Mouse (Mus musculus) hindbrain, embryonic 16.5 days (tissue): ENCODE measurements around the gene 2810459M11Rik. TPM values are rescaled to one million over a fixed set of nuclear protein-coding genes. Genes with fewer than 3 reads are reported as not detected.

ENCODE experiments used
- ATAC-seq: fragments of 200-750 bp; cut with Nextera tagmentation; 2 replicates; pipeline ENCODE4 v1.8.0; 2017; ENCODE audit warnings: moderate TSS enrichment, moderate library complexity
- H3K27ac ChIP-seq: fragments of 300-500 bp; sonication (generic); 2 replicates; pipeline ENCODE4 v1.5.1; 2014; ENCODE audit warnings: low read depth, mild to moderate bottlenecking, control low read depth, low read length, moderate library complexity
- H3K27me3 ChIP-seq: fragments of 300-500 bp; sonication (generic); replicated peaks from 2 replicates; pipeline ENCODE4 v1.6.1; 2014; ENCODE audit warnings: low read length; ENCODE audit not compliant: control insufficient read depth, insufficient read depth
- H3K36me3 ChIP-seq: fragments of 300-500 bp; sonication (generic); 2 replicates; pipeline ENCODE4 v1.6.1; 2014; ENCODE audit warnings: mild to moderate bottlenecking, low read length, moderate library complexity, mixed read lengths; ENCODE audit not compliant: control insufficient read depth, insufficient read depth
- H3K4me1 ChIP-seq: fragments of 300-500 bp; sonication (generic); 2 replicates; pipeline ENCODE4 v1.6.1; 2014; ENCODE audit warnings: low read depth, low read length; ENCODE audit not compliant: control insufficient read depth, insufficient read depth
- H3K4me2 ChIP-seq: fragments of 300-500 bp; sonication (generic); 2 replicates; pipeline ENCODE4 v1.6.1; 2014; ENCODE audit warnings: mild to moderate bottlenecking, low read length, control low read depth, moderate library complexity
- H3K4me3 ChIP-seq: fragments of 300-500 bp; sonication (generic); 2 replicates; pipeline ENCODE4 v1.5.1; 2014; ENCODE audit warnings: mild to moderate bottlenecking, low read length, control low read depth, moderate library complexity
- H3K9ac ChIP-seq: fragments of 300-500 bp; sonication (generic); 2 replicates; pipeline ENCODE4 v1.6.1; 2014; ENCODE audit warnings: low read depth, mild to moderate bottlenecking, control low read depth, low read length, moderate library complexity
- H3K9me3 ChIP-seq: fragments of 300-500 bp; sonication (generic); 2 replicates; pipeline ENCODE4 v1.6.1; 2014; ENCODE audit warnings: mild to moderate bottlenecking, low read length, moderate library complexity; ENCODE audit not compliant: control insufficient read depth
- WGBS: fragments of 180-500 bp; shearing (Covaris S2); extraction: QIAGEN DNeasy Blood & Tissue Kit; methylation state at CpG from one replicate; pipeline ENCODE4 v1.1.7; 2014; 5-methylcytosine and 5-hydroxymethylcytosine counted together
- polyA plus RNA-seq: library from polyadenylated mRNA; unstranded; fragments of >200 nt; fragmentation: Nextera tagmentation; extraction: Ambion mirVana; gene quantifications from 2 replicates; pipeline ENCODE4 v1.2.1, GENCODE M21; 2015

The 2810459M11Rik gene
- polyA plus RNA-seq, 1 experiment from 2014 or later, result 12.4 TPM

- no peak overlapping the region for H3K27ac ChIP-seq
- H3K27me3 ChIP-seq, result peaks cover 17% of the 10 kb centered on the region
- H3K36me3 ChIP-seq, result no peaks in the 10 kb centered on the region
- H3K4me1 ChIP-seq, result peaks cover 9% of the 10 kb centered on the region
- H3K9ac ChIP-seq, result no peak overlapping the region
- 79% methylated on average over 4 of the region's 4 CpGs for WGBS
- H3K4me2 ChIP-seq, result peak overlapping the region; percentile 22; the same call in 1 of the 2 replicates
- H3K4me3 ChIP-seq, result no peak overlapping the region
- ATAC-seq, result no peak
- no peaks in the 10 kb centered on the region for H3K9me3 ChIP-seq
Observed at GRCm38 (mm10) chr1:86048231-86048630, 2.6 kb downstream of the 2810459M11Rik start.

- no peak overlapping the region; the same call in 1 of the 2 replicates for H3K4me2 ChIP-seq
- no peaks in the 10 kb centered on the region for H3K9me3 ChIP-seq
- H3K9ac ChIP-seq, result no peak overlapping the region
- peaks cover 9% of the 10 kb centered on the region for H3K4me1 ChIP-seq
- no peaks in the 10 kb centered on the region for H3K36me3 ChIP-seq
- WGBS, result 84% methylated on average over 3 of the region's 3 CpGs
- no peak overlapping the region for H3K4me3 ChIP-seq
- H3K27ac ChIP-seq, result no peak overlapping the region
- ATAC-seq, result no peak
- H3K27me3 ChIP-seq, result peaks cover 17% of the 10 kb centered on the region
Observed at GRCm38 (mm10) chr1:86048744-86049143, 3.1 kb downstream of the 2810459M11Rik start.

GRCm38 (mm10) chr1:86053198-86053921 lies 7.7 kb downstream of the 2810459M11Rik start:
- H3K4me2 ChIP-seq, result no peak overlapping the region
- ATAC-seq, result peak; percentile 93

DNA sequence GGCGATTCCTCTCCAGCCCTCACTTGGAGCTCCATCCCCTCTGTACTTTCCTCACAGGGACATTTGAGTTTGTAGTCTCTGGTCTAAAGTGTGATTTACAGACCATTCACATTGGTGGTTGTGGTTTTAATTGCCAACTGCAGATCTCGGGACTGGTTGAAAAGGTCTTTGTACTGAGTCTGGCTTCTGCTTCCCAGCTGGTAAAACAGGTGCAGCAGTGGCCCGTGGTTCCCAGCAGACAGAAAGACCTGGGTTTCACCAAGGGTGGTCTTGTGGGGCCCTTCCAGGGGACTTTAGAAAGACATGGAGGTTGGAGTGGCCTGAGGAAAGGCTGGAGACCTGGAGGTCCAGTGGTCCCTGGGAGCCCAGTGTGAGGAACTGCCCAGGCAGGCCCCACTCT lies 9.3 kb downstream of the 2810459M11Rik start:
- no peak overlapping the region for H3K4me3 ChIP-seq
- 47% methylated on average over 3 of the region's 3 CpGs for WGBS
- H3K4me1 ChIP-seq, result peaks cover 6% of the 10 kb centered on the region; the same call in 1 of the 2 replicates
- H3K9ac ChIP-seq, result no peak overlapping the region
- no peak for ATAC-seq
- no peak overlapping the region for H3K27ac ChIP-seq
- H3K4me2 ChIP-seq, result no peak overlapping the region
- no peaks in the 10 kb centered on the region for H3K36me3 ChIP-seq
- H3K27me3 ChIP-seq, result no peaks in the 10 kb centered on the region
- H3K9me3 ChIP-seq, result no peaks in the 10 kb centered on the region

More at GRCm38 (mm10) chr1:86053198-86053921, 7.7 kb downstream of the 2810459M11Rik start:
- H3K4me3 ChIP-seq, result no peak overlapping the region
- no peaks in the 10 kb centered on the region for H3K36me3 ChIP-seq
- H3K27ac ChIP-seq, result peak overlapping the region; percentile 71
- H3K27me3 ChIP-seq, result peaks cover 6% of the 10 kb centered on the region
- peaks cover 2% of the 10 kb centered on the region; the same call in 1 of the 2 replicates for H3K4me1 ChIP-seq
- no peaks in the 10 kb centered on the region for H3K9me3 ChIP-seq
- no peak overlapping the region for H3K9ac ChIP-seq
- WGBS, result 57% methylated on average over 12 of the region's 12 CpGs

GRCm38 (mm10) chr1:86056284-86056683 lies 10.6 kb downstream of the 2810459M11Rik start:
- Histone ChIP-seq H3K4me3 (no peak overlapping the region), H3K27me3 (no peaks in the 10 kb centered on the region), H3K4me1 (peaks cover 6% of the 10 kb centered on the region; the same call in 1 of the 2 replicates), H3K36me3 (no peaks in the 10 kb centered on the region), H3K27ac (no peak overlapping the region), H3K9ac (no peak overlapping the region), H3K9me3 (no peaks in the 10 kb centered on the region), H3K4me2 (no peak overlapping the region)
- ATAC-seq, result no peak
- WGBS, result 93% methylated on average over 4 of the region's 4 CpGs

DNA sequence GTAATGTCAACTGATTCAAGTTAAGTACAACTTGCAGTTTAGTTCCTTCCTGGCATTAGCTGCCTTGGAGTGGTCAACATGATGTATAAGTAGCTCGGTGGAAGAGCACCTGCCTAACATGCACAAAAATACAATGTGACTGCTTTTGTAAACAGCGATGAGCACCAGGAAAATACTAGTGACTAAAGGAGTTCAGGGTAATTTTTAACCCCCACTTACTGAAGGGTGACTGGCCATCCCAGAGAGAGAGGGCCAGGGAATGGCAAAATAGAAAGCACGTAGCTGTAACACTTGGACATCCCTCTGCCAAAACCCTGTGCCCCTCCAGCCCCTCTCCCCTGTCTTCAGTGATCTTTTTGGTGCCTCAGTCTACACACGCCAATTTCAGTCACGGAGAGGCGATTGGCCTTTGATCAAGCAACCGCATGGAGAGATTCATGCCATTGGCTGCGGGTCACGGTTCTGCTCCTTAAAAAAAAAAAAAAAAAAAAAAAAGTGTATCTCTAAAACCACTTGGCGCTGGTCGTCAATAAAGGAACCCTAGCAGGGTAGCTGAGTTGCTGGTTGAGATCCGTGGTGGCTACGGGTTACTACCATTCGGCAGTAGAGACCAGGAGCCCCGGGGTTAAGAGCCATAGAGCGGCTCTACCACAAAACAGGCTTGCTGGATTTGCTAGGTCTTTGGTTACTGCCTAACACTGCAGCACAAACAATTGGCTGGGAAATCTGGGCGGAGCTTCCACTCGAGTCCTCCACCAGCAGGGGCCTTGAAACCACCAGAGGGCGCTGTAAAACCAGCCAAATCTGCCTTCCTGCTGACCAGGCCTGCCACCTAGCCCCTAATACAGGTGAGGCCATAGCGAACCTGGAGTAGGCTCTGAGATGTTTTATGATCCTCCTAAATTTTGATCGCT lies 13.4 kb downstream of the 2810459M11Rik start:
- peak overlapping the region; percentile 63 for H3K4me2 ChIP-seq
- H3K36me3 ChIP-seq, result no peaks in the 10 kb centered on the region
- peak overlapping the region; percentile 39 for H3K4me3 ChIP-seq
- peak overlapping the region; percentile 59 for H3K9ac ChIP-seq
- peak overlapping the region; percentile 67 for H3K27ac ChIP-seq
- no peaks in the 10 kb centered on the region for H3K27me3 ChIP-seq
- WGBS, result 8% methylated on average over 21 of the region's 21 CpGs
- H3K4me1 ChIP-seq, result peaks cover 4% of the 10 kb centered on the region; the same call in 1 of the 2 replicates
- ATAC-seq, result peak; percentile 85
- no peaks in the 10 kb centered on the region for H3K9me3 ChIP-seq

GRCm38 (mm10) chr1:86062523-86062922 lies 16.9 kb downstream of the 2810459M11Rik start:
- Histone ChIP-seq H3K4me3 (no peak overlapping the region), H3K27me3 (no peaks in the 10 kb centered on the region), H3K9me3 (0 out of 2 replicates have a peak, but pooled peaks cover 2% of the 10 kb centered on the region), H3K9ac (no peak overlapping the region), H3K4me2 (no peak overlapping the region), H3K4me1 (peaks cover 16% of the 10 kb centered on the region), H3K27ac (no peak overlapping the region), H3K36me3 (no peaks in the 10 kb centered on the region)
- ATAC-seq, result no peak
- WGBS, result 85% methylated on average over 6 of the region's 6 CpGs

DNA sequence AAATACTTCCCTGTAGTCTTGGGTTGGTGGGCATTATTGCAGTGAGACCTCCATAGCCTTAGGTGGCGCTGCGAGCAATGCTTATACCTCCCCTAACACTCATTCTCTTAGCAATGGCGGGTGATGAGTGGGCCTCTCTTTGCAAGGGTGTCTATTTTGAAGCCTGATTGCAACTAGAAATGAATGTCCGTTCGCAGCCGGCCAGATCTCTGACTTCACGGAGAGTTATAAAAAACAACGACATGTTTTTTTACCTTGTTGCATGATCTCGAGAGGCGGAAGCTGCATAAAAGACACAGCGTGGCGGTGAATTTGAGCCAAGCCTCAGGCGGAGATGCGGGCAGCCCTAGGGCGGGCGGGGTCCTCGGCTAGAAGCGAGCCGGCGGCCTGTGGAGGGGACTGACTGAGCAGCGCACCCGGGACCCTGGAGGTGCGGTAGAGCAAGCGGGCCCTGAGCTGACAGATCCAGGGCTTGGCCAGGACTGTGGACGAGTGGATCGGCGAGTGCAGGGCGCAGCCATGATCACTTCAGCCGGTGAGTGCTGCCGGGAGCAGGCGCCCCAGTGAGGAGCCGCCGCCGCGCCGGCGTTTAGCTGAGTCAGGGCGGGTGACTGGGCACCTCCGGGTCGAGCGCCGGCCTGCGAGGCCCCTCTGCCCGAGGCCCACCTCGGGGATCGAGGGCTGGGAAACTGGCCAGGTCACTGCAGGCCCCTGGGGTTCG lies 18.8 kb downstream of the 2810459M11Rik start, which contains the start of gene Psmd1:
Gene Psmd1, plus strand, starts transcription at position 117 of the 721 bp plus-strand sequence.
- peak; percentile 95 for ATAC-seq
- Histone ChIP-seq H3K9ac (peak within 1 kb of the TSS; percentile 98), H3K4me3 (peak within 1 kb of the TSS; percentile 64), H3K9me3 (0 out of 2 replicates have a peak, but pooled peaks cover 2% of the 10 kb centered on the region), H3K27ac (peak within 1 kb of the TSS; percentile 82), H3K4me1 (peaks cover 12% of the 10 kb centered on the region), H3K4me2 (peak within 1 kb of the TSS; percentile 86), H3K36me3 (no peaks in the 10 kb centered on the region), H3K27me3 (no peaks in the 10 kb centered on the region)
- WGBS, result under 1% methylated on average over 46 of the region's 47 CpGs
